Comparison of ENCODE assay signal across 8 mouse cellular contexts in the genomic region with DNA sequence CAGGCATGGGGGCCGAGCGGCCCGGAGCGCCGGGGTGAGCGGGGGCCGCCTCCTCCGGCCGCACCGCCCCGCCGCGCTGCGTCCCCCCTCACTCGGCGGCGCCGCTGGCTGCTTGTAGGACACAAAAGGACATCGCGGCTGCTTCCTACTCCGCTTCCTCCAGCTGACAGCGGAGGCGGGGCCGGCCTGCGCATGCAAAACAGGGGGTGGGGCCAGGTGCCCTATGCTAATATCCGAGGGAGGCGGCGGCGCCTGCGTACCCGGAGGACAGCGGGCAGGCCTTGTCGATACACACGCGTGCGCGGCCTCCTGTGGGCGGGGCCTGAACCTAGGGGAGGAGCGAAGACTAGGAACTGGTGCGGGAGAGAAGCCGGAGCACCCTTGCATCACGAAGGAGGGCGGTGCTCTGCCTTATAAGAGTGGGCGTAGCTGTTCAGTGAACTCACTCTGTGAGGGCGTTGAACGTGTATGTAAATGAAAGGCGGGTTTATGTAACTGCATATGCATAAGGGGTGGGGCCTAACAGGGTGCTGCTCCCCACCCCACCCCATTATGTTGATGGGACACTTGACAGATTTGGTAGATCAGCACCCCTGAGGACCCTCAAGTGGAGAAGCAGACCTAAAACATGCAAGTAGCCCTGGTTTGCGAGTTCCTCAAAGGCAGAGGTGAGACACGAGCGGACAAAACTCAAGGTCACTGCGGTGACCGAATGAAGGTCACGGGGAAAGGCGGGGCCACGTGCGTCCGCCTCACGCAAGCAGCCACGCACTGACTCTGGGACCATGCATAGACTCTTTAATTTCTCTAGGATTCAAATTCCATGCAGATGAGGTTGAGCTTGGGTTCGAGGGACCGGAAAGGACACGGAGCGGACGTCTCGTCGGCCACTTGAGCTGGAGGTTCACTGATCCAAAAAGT. TPM values are rescaled to one million over a fixed set of nuclear protein-coding genes. Genes with fewer than 3 reads are reported as not detected.
DNase-seq lines count a peak whose midpoint lies in the region; ATAC-seq and TF ChIP-seq lines count a peak whose summit lies in the region.

A gene (minus strand): TSS at position 167 of the 921 bp plus-strand sequence.

- H3K27ac ChIP-seq in embryonic facial prominence, embryonic 13.5 days, result peak within 1 kb of the TSS; percentile 51
- peak within 1 kb of the TSS; percentile 97 for H3K27ac ChIP-seq in kidney, adult 2 months (ENCODE audit: insufficient read depth, low read depth, low read length)
- H3K27ac ChIP-seq in limb, embryonic 12.5 days, result peak within 1 kb of the TSS; percentile 72; the same call in 1 of the 2 replicates
- peak within 1 kb of the TSS; percentile 83 for H3K27ac ChIP-seq in midbrain, embryonic 15.5 days
- peak within 1 kb of the TSS; percentile 78 for H3K27ac ChIP-seq in spleen, adult 2 months (ENCODE audit: insufficient read depth, low read length)

- no peaks in the 10 kb centered on the region for H3K9me3 ChIP-seq in embryonic facial prominence, embryonic 13.5 days
- peaks cover 6% of the 10 kb centered on the region; the same call in 1 of the 2 replicates for H3K9me3 ChIP-seq in limb, embryonic 12.5 days
- no peaks in the 10 kb centered on the region for H3K9me3 ChIP-seq in midbrain, embryonic 15.5 days

- H3K4me3 ChIP-seq in embryonic facial prominence, embryonic 13.5 days, result peak within 1 kb of the TSS; percentile 79
- peak within 1 kb of the TSS; percentile 94 for H3K4me3 ChIP-seq in kidney, adult 2 months (ENCODE audit: insufficient read depth, low read depth, low read length)
- H3K4me3 ChIP-seq in limb, embryonic 12.5 days (replicated peaks), result peak within 1 kb of the TSS; percentile 81
- peak within 1 kb of the TSS; percentile 83 for H3K4me3 ChIP-seq in midbrain, embryonic 15.5 days
- H3K4me3 ChIP-seq in spleen, adult 2 months (ENCODE audit: extremely low read depth, insufficient read depth, insufficient read length), result peak within 1 kb of the TSS; percentile 78

- peak; percentile 76 for TF ChIP-seq POLR2A in kidney, adult 2 months (IDR thresholded peaks at IDR 0.05; ENCODE audit: low read depth, low read length)
- TF ChIP-seq POLR2A in spleen, adult 2 months (IDR thresholded peaks at IDR 0.05; ENCODE audit: low read depth, low read length), result peak; percentile 57

- peak within 1 kb of the TSS; percentile 93 for H3K4me2 ChIP-seq in embryonic facial prominence, embryonic 13.5 days
- peak within 1 kb of the TSS; percentile 88 for H3K4me2 ChIP-seq in limb, embryonic 12.5 days
- peak within 1 kb of the TSS; percentile 96 for H3K4me2 ChIP-seq in midbrain, embryonic 15.5 days

- H3K4me1 ChIP-seq in embryonic facial prominence, embryonic 13.5 days, result peaks cover 46% of the 10 kb centered on the region
- H3K4me1 ChIP-seq in kidney, adult 2 months (ENCODE audit: control insufficient read depth, insufficient read depth, low read length), result peaks cover 27% of the 10 kb centered on the region; the same call in 1 of the 2 replicates
- peaks cover 28% of the 10 kb centered on the region for H3K4me1 ChIP-seq in limb, embryonic 12.5 days (replicated peaks)
- peaks cover 35% of the 10 kb centered on the region for H3K4me1 ChIP-seq in midbrain, embryonic 15.5 days
- H3K4me1 ChIP-seq in spleen, adult 2 months (ENCODE audit: control insufficient read depth, insufficient read depth, insufficient read length), result peaks cover 13% of the 10 kb centered on the region

- peaks cover 46% of the 10 kb centered on the region for H3K27me3 ChIP-seq in embryonic facial prominence, embryonic 13.5 days
- H3K27me3 ChIP-seq in kidney, adult 2 months (replicated peaks; ENCODE audit: control insufficient read depth, insufficient read depth, low read length), result no peaks in the 10 kb centered on the region
- peaks cover 48% of the 10 kb centered on the region for H3K27me3 ChIP-seq in limb, embryonic 12.5 days
- H3K27me3 ChIP-seq in midbrain, embryonic 15.5 days (replicated peaks), result peaks cover 42% of the 10 kb centered on the region
- H3K27me3 ChIP-seq in spleen, adult 2 months (ENCODE audit: control insufficient read depth, insufficient read depth, low read length), result peaks cover 9% of the 10 kb centered on the region

- no peaks in the 10 kb centered on the region for H3K36me3 ChIP-seq in embryonic facial prominence, embryonic 13.5 days
- no peaks in the 10 kb centered on the region for H3K36me3 ChIP-seq in kidney, adult 2 months (ENCODE audit: control insufficient read depth, insufficient read depth, low read length)
- H3K36me3 ChIP-seq in limb, embryonic 12.5 days, result no peaks in the 10 kb centered on the region
- H3K36me3 ChIP-seq in midbrain, embryonic 15.5 days (replicated peaks), result no peaks in the 10 kb centered on the region
- H3K36me3 ChIP-seq in spleen, adult 2 months (ENCODE audit: control insufficient read depth, insufficient read depth, low read length), result peaks cover 3% of the 10 kb centered on the region; the same call in 1 of the 2 replicates

- H3K9ac ChIP-seq in embryonic facial prominence, embryonic 13.5 days, result peak within 1 kb of the TSS; percentile 78
- H3K9ac ChIP-seq in limb, embryonic 12.5 days (replicated peaks), result peak within 1 kb of the TSS; percentile 73
- H3K9ac ChIP-seq in midbrain, embryonic 15.5 days, result peak within 1 kb of the TSS; percentile 94

- peak; percentile 91 for ATAC-seq in embryonic facial prominence, embryonic 13.5 days (ENCODE audit: insufficient number of reproducible peaks, insufficient read depth, low FRiP score, low TSS enrichment, low read depth)
- peak; percentile 91 for ATAC-seq in limb, embryonic 12.5 days (ENCODE audit: insufficient number of reproducible peaks, insufficient read depth, low FRiP score, low TSS enrichment, low read depth)
- ATAC-seq in midbrain, embryonic 15.5 days (replicated peaks), result peak; percentile 95

- under 1% methylated on average over 64 of the region's 66 CpGs for WGBS in embryonic facial prominence, embryonic 13.5 days
- 1% methylated on average over 62 of the region's 66 CpGs for WGBS in kidney, adult 2 months
- WGBS in limb, embryonic 12.5 days, result under 1% methylated on average over 66 of the region's 66 CpGs
- WGBS in midbrain, embryonic 15.5 days, result under 1% methylated on average over 66 of the region's 66 CpGs
- WGBS in spleen, adult 2 months, result under 1% methylated on average over 65 of the region's 66 CpGs

- peak; percentile 99 for DNase-seq in 3134 (ENCODE audit: extremely low read depth, insufficient read length, low spot score)
- DNase-seq in adrenal gland, postnatal 36 days, result peak; percentile 100
- peak; percentile 100 for DNase-seq in heart, adult 18-20 months
- peak; percentile 100 for DNase-seq in kidney, adult 2 months
- DNase-seq in spleen, adult 2 months (ENCODE audit: low read depth in 1 of 2, low spot score in 2 of 2), result peak; percentile 100

- TF ChIP-seq CTCF in kidney, adult 2 months (conservative IDR thresholded peaks at IDR 0.05; ENCODE audit: insufficient read depth, insufficient read length, low read depth, low read length), result no peak
- TF ChIP-seq CTCF in spleen, adult 2 months (IDR thresholded peaks at IDR 0.05; ENCODE audit: extremely low read depth, insufficient read depth, insufficient read length, insufficient replicate concordance), result no peak

RNA-seq across cellular contexts. Expression of the gene that starts here (rescaled TPM):
- total RNA-seq in adrenal gland, postnatal 36 days (2021), result 10 to 100 TPM; 33.6 to 50.9 TPM
- polyA plus RNA-seq in embryonic facial prominence, embryonic 13.5 days (2015; fragmentation: Nextera tagmentation; extraction: Ambion mirVana), result 9.5 and 10.9 TPM in 2 replicates
- 100 to 1,000 TPM; 150 to 178 TPM for total RNA-seq in heart, adult 18-20 months (2021)
- 134 and 155 TPM in 2 replicates for polyA plus RNA-seq in kidney, adult 2 months (2012; rRNA removed)
- 6.4 and 8.5 TPM in 2 replicates for polyA plus RNA-seq in limb, embryonic 12.5 days (2016; fragmentation: Nextera tagmentation; extraction: Ambion mirVana)
- polyA plus RNA-seq in midbrain, embryonic 15.5 days (2015; fragmentation: Nextera tagmentation; extraction: Ambion mirVana), result 16.2 and 18.9 TPM in 2 replicates
- polyA plus RNA-seq in spleen, adult 2 months (2012; rRNA removed), result 48.4 and 53.7 TPM in 2 replicates

Comparison
In these comparisons a context has a peak if more than half of its experiments do, and no peak if none do; other contexts are left out.
1. Peak in every context shown above with its lines: DNase-seq, ATAC-seq, H3K4me3 ChIP-seq and H3K27ac ChIP-seq.